Mouse (Mus musculus): ENCODE measurements at regions not wholly inside any gene's neighbourhood (a gene's known extent, or its start where the extent isn't known, plus 50 kb on each side); places are given as distances from the start of the nearest gene placed in this dataset.

DNA sequence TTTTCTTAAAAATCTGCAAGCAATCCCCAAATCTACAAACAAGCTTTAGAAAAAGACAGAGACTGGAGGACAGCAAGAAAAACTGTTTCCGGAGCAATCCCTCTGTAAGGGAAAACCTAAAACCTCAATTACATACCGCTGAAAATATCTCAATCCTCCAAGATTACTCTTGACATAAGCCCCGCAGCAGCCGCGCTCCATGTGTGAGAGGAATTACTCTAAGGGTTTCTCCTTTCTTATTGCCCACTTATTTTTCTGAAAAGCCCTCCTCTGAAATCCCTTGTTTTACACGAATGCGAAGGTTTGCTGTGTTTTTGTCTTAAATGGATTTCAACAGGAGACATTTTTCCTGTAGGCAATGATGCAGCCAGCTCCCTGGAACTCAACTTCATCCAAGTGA, 80.3 kb downstream of the Insig2 start:
- TF ChIP-seq CTCF (IDR thresholded peaks at IDR 0.05; ENCODE audit: extremely low read depth, insufficient read length, insufficient replicate concordance, low read depth, low read length) (no peak), POLR2A (IDR thresholded peaks at IDR 0.05; ENCODE audit: low read depth, low read length) (no peak)

All from small intestine, adult 2 months (tissue).